Mouse (Mus musculus) lung, postnatal 4 days (tissue): ENCODE measurements around the gene Adgrg5.

Experiments
- DNase-seq, 2 experiments: peaks; one replicate each; pipeline ENCODE4 v3.0.0; 2021

Adgrg5 gene

DNA sequence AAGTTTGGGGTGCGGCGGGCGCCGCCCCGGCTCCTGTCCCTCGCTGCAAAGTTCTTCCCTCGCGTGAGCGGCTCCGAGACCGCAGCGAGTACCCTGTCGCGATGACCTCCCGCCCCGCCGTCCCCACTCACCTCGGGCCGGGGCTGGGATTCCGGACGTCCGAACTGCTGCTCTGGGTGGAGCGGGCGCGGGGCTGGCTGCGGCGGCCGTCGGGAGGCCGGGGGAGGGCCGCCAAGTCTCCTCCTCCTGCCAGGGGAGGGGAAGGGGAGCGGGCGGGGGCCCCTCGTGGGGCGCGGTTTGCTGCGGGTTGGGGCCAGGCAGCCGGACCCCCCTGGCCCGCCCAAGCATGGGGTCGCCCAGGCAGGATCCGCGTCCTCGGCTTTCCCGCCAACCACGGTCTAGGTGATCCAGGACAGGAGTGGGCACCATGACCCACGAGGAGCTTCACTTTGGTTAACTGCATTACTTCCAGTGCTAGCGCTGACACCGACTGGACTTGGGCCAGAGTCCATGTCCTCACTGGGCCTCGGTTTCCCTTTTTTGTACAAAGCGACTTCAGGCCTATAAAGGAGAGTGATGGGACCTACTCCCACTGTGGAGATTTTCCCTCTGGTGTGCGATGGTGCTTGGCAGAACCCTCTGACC, 5.5 kb upstream of the Adgrg5 start, which contains the start of gene Ccdc102a:
TSS of gene Ccdc102a (minus strand) at position 248 of the 645 bp plus-strand sequence.
- peak; percentile 77 to 81 for DNase-seq

DNA sequence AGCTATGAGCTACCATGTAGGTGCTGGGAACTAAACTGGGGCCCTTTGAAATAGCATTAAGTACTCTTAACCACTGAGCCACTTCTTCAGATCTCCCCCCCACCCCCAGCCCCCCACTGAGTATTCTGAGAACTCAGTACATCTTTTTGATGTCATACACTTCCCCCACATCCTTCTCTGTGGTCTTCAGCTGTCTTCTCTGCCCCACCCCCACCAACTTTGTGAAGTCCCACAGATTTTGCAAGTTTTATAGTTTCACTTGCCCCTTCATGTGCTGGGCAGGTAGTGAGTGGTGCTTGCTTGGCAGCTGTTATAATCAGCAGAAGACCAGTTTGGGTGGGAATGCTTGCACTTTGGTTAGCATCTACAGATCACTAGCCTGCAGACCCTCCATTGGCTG, 4.2 kb upstream of the Adgrg5 start:
- no peak for DNase-seq

DNA sequence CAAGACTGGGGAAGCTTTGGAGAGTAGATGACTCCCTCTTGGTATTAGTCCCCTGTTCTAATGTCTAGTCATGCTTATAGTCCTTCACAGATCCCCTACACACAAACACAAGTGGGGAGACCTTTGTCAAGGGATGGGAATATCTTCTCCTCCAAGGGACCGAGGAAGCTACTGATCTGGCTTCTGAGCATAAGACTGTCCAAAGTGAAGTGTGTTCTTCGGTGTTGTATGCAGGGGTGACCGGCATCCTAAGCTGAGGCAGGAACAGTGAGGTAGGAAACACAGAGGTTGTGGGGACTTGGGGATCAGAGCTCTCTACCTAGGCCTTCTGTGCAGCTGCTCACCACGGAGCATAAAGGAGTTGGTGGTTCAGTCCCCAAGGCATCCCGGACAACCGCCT, 1.3 kb upstream of the Adgrg5 start:
- DNase-seq = no peak

DNA sequence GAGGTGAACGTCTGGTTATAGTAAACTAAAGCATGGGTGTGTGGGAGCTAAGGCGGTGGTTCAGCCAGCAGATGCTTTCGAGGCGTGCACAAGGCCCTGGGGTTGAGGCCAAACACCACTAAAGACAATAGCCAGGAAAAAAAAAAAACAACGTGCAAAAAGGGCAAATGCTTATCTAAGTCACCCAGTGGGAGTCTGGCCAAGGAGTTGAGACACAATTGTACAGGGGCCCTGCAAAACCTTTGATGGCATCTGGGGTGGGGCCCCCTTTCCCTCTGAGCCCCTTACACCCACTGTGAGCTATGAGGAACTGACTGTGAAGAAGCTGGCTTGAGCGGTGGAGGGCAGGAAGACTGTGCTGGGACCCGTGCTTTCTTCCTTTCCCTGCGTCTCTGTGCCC, 892 bp upstream of the Adgrg5 start:
- DNase-seq = peak; percentile 31 to 66

DNA sequence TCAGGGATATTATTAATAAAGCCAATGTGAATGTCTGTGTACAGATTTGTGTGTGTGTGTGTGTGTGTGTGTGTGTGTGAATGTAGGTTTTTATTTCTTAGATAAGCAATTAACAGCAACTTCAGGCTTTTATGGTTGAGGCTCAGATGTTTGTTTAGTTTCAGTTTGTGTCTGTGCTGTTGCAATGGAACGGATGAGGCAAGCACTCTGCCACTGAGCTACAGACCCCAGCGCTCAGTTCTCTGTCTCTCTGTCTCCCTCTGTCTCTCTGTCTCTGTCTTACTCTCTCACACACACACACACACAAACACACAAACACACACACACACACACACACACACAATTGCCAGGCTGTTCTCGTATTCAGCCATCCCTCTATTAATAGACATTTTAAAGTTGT, 4.7 kb downstream of the Adgrg5 start:
- no peak for DNase-seq

DNA sequence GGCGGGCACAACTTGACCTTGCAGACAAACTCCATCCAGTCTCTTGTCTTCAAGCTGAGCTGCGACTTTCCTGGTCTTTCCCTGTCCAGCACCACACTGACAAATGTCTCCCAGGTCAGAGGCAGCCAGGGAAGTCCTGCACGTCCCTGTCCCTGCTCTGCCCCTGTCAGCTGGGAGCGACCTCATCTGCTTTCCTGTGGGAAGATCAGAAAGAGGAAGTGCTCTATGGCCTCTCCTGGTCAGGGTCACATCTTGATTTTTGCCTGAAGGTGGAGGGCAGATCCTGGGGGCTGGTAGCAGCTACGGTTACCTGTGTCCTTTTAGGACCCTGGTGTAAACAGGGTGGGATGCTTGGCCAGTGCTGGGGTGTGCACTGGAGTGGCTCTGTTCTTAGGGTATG, 10.4 kb downstream of the Adgrg5 start:
- no peak for DNase-seq

DNA sequence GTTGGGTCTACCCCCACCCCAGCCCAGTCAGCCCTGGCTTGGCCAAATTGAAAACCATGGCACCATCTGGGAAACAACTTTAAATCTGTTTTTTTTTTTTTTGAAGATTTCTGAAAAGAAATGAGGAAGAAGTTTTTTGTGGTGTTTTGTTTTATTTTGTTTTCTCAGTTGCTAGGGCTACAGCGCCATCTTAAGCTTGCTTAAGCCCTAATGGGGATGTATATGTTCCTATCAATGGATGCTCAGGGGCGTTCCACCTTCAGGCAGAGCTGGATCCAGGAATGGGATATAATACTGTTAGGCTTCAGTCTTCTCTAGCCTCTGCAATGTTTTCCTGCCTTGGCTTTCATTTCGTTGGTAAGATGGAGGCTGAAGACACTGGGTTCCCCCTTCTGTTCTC, 11.7 kb downstream of the Adgrg5 start:
- no peak for DNase-seq

DNA sequence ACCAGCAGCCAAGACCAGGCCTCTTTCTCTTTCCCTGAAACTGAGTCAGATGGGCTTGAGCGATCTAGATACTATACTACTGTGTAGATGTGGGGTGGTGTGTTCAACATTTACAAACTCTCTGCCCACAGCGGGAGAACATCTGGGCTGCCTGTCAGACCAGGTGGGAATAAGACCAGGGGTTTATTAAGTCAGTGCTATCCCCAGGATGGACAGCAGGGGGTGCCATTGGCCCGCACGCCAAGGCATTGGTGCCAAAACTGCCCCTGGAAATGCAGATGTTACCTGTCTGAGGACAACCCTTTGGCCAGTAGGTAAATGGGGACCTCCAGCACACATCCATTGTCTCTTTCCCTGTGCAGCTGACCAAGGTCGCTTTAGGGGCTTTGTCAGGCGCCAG, 19.1 kb downstream of the Adgrg5 start:
- peak; percentile 51 to 78 for DNase-seq

DNA sequence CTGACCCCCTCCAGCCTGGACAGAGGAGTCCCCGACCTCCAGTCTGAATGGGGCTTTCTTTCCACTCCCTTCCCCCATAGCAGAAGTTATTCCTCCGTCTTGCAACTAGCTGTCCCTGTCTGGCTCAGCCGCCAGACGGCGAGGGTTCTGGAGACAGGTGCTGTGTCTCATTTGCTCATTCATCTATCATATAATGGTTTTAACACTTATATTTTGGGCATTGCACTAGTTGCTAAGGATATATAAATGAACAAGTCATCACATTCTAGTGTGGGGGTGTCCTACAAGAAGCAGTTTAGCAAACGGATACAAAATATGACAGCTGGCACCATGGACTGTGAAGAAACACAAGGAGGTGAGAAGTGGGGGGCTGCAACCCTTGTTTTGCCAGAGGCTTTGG, 21.7 kb downstream of the Adgrg5 start:
- no peak for DNase-seq

DNA sequence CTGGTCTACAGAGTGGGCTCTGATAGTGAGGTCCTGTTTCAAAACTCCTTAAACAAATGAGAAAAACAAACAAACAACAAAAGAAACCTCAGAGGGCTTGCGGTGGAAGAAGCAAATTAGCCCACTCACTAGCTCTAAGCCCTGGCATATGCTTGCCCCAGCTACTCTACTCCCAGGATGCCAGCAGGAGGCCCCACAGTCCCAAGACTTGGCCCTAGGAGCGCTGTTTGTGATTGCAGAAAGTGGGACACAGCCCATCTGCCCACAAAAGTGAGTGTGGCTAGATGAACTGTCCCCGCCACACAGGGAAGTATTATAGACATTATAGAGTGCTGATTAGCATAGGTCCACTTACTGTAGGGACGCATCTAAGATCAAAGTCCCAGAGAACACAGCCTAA, 24.9 kb downstream of the Adgrg5 start:
- no peak for DNase-seq

DNA sequence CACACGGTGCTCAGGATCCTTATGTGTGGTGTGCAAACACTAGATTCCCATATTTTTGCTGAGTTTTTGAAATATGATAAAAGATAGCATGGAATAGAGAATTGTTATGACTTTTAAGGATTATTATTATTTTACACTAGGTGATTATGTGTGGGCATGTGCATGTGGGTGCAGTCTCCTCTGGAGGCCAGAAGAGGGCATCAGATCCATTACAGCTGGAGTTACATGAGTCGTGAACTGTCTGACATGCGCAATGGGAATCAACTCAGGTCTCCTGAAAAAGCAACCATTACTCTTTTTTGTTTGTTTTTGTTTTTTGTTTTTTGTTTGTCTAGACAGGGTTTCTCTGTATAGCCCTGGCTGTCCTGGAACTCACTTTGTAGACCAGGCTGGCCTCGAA, 25.5 kb downstream of the Adgrg5 start:
- DNase-seq = no peak

DNA sequence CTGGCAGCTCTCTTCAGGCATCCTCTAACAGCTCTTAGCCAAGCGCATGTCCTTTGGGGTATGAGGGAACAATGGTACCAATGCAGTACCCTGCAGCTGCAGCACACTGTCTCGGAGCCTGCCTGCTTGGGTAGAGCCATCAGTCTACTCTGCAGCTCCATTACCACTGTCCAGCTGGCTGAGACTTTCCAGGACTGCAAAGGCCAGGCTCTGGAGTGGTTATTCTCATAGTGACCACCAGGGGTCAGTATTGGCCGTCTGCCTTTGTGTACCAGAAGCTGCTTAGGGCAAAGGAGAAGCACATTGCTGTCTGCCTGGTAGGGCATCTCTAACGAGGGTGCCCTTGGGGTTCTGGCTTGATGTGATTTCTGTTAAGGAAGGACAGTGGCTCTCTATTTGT, 26.6 kb downstream of the Adgrg5 start:
- peak; percentile 71 to 84 for DNase-seq

DNA sequence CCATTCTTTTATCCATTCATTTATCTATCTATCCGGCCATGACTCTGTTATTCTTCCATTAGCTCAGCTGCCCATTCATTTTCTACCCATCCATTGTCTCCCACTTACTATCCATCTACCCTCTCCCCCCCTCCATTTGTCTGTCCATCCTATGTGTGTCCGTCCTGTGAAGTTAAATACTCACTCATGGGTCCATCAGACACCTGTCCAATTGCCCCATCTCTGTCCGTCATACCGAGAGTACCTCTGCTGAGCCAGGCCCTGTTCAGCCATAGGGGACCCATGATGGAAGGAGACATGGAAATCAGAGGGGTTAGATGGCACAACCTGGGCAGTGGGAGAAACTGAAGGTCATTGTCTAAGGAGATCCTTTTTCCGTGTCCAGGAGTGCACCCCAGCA, 27.0 kb downstream of the Adgrg5 start:
- DNase-seq = no peak

DNA sequence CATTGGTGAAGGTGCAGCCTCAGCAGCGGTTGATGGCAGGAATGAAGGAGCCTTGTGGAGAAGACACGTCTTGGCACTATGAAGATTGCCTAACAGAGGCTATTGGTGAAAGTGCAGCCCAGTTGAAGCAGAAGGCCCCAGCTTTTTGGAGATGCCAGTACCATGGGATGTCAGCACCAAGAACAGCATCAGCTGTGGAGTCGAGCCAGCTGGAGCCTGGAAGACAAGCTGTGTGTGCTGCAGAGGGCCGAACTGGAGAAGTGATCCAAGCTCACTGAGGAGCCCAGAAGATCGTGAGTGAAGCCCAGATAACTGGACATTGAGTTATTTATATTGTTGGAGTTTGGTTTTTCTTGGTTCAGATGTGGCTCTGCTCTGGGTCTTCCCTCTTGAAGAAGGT, 28.6 kb downstream of the Adgrg5 start:
- no peak for DNase-seq

DNA sequence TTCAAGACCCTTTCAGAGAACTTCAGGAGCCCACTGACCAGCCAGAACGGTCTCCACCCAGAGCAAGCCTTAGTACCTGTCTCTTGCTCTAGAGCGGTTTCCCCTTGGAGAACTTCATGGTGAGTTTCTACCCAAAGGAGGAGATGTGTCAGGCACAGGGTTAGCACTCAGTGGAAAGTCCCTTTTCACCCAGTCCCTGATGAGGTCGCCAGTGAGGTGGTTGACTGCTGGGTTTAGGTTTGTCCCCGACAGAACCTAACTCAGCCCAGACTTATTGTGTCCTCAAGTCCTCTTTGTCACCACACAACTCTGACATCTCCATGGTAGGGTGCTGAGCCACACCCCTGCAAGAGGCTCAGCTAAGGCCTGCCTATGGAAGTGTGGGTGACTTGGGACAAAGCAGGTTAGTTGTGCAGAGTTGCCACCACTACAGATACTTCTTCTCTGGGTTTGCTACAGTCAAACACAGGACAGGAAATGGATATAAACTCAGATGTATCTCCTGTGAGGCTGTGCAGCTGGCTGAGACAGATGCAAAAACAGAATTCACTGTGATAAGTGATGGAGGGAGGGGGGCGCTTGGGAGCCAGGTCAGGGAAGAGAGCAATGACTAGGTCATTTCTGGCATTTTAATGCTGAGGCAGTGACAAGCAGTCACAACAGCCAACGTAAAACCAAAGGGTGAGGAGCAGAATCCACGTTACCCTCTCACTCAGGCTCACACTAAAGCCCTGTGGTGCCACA, 30.3 kb downstream of the Adgrg5 start:
- no peak for DNase-seq

DNA sequence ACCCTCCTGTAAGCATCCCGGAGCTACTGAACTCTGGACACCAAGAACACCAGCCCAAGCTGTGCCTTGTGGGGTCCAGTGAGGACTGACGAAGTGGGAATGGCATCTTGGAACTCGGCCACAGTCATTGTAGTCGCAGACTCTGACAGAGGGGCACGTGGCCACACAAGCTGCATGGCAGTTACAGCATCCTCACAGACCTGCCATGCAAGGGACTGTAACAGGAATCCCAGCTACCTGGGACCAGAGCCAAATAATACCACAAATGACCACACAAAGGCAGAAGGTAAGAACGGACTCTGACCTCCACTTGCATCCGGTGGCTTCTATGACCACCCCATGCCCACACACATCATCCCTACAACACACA, 30.9 kb downstream of the Adgrg5 start:
- DNase-seq = peak; percentile 64 to 75

DNA sequence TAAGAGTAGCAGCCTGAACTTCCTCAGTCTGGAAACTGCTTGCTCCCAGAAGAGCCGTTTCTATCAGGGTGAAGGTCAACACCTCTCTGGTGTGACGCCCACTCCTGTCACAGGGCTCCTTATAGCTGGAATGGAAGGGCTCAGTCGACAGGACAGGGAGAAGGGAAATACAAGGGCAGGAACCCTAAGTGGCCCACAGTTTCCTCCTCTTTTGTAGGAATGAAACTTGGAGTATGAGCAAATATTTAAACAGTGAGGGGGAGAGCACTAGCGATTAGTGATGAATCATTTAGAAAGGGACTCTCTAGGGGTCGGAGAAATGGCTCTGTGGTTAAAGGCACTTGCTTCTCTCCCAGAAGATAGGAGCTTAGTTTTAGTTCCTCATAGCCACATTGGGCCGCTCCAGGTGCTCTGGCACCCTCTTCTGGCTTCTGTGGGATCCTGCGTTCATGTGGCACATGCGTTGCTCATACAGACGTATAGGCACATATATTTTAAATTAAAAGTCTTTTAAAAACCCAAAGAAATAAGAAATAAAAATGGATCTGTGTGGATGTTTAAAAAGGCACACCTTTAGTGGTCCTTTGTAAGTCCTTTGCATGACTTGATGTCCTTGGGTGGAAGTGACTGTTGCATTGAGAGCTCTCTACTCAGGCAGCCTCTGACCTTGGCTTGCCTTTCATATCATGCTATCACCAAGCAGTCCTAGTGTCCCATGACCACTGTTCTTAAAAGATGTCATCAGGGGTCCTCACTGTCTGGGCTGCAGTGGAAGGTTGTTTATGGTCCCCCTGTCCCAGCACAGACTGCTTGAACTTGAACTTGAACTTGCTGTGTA, 31.6 kb downstream of the Adgrg5 start:
- DNase-seq = peak; percentile 76 to 77

DNA sequence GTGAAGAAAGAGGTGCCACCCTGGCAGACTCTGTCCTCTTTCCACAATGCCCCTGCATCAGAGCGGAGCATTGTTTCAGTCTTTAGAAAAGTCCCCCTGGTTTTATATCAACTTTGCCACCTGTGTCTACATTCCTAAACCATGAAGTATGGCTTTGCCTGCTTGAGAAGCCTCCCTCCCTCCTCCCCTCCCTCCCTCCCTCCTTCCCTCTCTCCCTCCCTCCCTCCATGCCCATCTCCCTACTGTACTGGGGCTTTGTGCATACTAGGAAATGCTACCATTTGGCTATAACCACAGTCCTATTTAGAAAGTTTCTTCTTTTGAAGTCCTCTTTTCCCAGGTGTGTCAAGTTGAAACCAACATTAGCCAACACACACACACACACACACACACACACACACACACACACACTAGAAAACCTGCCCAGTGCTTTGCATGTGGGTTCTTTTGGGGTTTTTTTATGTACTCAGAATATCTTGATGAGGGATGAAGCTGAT, 32.6 kb downstream of the Adgrg5 start:
- DNase-seq = no peak

DNA sequence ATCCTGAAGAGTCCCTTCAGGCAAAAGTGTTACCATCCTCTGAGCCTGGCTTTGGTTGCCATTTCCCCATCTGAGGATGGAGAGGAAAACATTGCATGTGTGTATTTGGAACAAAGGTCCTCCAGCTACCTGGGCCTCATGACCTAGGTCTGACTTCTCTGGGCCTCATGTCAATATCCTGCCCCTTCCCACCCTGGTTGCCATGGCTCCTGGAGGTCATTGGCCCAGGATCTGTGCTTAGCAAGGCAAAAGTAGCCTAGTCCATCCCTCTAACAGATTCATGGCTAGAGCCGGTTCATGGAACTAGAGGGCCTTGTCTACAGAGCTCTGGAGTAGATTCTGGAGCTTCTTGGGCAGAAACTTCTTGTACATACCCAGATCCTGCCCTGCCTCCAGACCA, 38.7 kb downstream of the Adgrg5 start:
- DNase-seq = no peak

DNA sequence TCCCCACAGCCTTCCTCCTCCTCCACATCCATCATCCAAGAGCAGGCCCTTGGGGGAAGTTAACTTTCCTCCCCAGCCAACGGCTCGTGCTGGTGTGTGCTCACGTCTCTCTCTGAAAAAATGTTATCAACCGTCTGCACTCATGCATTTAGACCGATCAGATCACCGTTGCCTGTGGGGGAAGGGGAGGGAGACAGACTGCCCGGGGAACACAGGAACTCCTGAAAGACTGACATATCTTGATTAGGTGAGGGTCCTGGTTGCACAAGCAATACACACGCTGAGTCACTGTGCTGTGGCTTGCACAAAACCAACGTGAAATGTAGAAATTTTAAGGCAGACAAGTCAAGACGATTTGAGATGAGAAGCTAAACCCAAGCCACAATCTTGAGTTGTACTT, 41.3 kb downstream of the Adgrg5 start:
- DNase-seq = no peak

DNA sequence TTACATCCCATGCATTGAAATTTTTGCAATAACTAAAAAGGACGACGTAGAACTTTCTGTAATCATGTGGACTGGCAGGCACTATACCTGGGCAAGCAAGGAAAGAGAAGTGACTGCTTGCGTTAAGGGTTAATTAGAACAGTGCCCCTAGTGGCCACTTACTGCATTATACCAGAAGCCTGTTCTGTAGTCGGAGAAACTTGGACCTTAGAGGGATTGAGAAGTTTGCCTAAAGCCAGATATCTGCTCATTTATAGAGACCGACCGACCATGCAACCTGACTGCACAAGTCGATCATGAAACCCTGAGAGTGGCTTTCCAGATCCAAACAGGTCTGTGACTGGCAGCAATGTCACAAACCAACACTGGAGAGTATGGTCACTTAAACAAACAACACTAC, 43.1 kb downstream of the Adgrg5 start:
- peak in 1 of 2 experiments; percentile 61 for DNase-seq

DNA sequence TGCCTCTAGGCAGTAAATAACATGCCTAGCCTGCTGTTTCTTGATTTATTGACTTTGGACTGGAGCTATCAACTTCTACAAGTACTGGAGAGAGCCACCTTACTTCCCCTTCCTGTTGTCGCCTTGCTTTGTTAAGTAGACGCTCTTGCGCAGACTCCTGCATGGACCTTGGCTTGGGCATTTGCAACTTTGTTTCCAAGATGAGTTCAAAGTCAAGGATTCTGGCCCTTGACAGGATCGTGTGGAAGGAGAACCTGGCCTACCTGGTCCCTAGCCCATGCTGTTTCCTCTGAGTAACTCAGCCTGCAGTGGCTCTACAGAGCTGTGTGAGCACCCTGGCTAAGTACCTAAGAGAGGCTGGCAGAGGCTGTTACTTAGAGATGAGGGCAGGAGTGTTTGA, 43.6 kb downstream of the Adgrg5 start:
- DNase-seq = peak; percentile 37 to 66

DNA sequence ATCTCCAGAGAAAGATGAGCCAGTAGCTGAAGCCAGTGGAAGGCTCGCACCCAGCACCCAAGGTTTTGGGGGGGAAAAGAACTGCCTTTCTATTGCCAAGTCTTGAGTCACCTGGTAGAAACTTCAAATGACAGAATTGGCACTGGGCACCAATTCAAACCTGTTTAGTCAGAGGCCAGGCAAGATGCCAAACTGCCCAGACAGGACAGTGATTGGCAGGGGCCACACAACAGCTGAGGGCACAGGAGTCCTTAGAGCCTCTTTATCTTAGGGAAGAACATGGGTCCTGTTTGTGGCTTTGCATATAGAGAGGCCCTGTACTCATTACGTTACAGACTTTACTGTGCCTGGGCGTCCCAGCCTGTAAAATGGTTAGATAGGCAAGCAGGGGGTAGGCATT, 44.1 kb downstream of the Adgrg5 start:
- peak; percentile 73 to 80 for DNase-seq

DNA sequence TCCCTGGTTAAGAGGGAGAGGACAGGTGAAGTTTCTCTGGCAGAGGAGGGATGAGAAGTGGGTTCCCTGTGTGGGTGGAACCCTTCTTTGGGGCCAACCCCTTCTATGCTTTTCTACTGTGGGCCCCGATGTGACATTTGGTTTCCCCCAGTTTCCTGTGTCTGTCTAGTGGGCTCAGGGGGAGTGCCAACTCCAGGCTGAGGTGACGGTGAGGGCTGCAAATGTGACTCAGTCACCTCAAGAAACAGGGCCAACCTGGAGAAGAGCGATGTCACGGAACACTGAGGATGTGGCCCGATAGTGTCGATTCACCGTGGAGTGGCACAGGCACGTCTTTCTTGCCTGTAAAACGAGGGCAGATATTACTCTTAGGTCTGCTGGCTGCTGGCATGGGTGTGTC, 49.8 kb downstream of the Adgrg5 start:
- no peak for DNase-seq
